Comparison of ENCODE assay signal across 10 mouse cellular contexts in genomic region chr16:78473456-78473855, GRCm38 (mm10).
DNase-seq lines count a peak whose midpoint lies in the region; ATAC-seq and TF ChIP-seq lines count a peak whose summit lies in the region.
"Had no signal": no experiment of that assay in that cellular context is flagged by ENCODE, and none has a peak within 500 bp of the region (broad histone marks: within the 10 kb centered on the region; RNA-seq: fewer than 3 reads in every experiment).

No protein-coding gene starts in this region.

- H3K4me1 ChIP-seq in limb, embryonic 14.5 days (ENCODE audit: control insufficient read depth, insufficient read depth, low read length), result no peaks in the 10 kb centered on the region
- no peaks in the 10 kb centered on the region for H3K4me1 ChIP-seq in limb, embryonic 10.5 days
- no peaks in the 10 kb centered on the region for H3K4me1 ChIP-seq in forebrain, embryonic 16.5 days (replicated peaks; ENCODE audit: control insufficient read depth, insufficient read depth, low read length)
- no peaks in the 10 kb centered on the region for H3K4me1 ChIP-seq in lung, embryonic 14.5 days (ENCODE audit: insufficient read depth)

- H3K4me2 ChIP-seq in limb, embryonic 14.5 days (replicated peaks; ENCODE audit: low read depth, low read length, severe bottlenecking), result no peak overlapping the region
- H3K4me2 ChIP-seq in forebrain, embryonic 16.5 days (ENCODE audit: low read length), result no peak overlapping the region
- H3K4me2 ChIP-seq in lung, embryonic 14.5 days, result no peak overlapping the region

- no peak for ATAC-seq in limb, embryonic 14.5 days (ENCODE audit: low FRiP score, low read depth)
- peak; percentile 88 for ATAC-seq in forebrain, embryonic 16.5 days
- ATAC-seq in lung, embryonic 14.5 days (ENCODE audit: insufficient read depth), result 0 out of 2 replicates have a peak, but pooled peaks have one; percentile 49
- ATAC-seq in activated CD4-positive, CD25-positive, alpha-beta regulatory T cell, adult 4 months, result no peak

- WGBS in limb, embryonic 14.5 days, result 81% methylated on average over 7 of the region's 7 CpGs
- WGBS in limb, embryonic 10.5 days, result 82% methylated on average over 7 of the region's 7 CpGs
- WGBS in forebrain, embryonic 16.5 days, result 73% methylated on average over 7 of the region's 7 CpGs
- WGBS in lung, embryonic 14.5 days, result 71% methylated on average over 7 of the region's 7 CpGs

- no peak overlapping the region for H3K4me3 ChIP-seq in limb, embryonic 14.5 days (replicated peaks; ENCODE audit: low read length)
- no peak overlapping the region for H3K4me3 ChIP-seq in limb, embryonic 10.5 days
- H3K4me3 ChIP-seq in forebrain, embryonic 16.5 days (replicated peaks; ENCODE audit: low read length), result no peak overlapping the region
- no peak overlapping the region for H3K4me3 ChIP-seq in lung, embryonic 14.5 days (ENCODE audit: low read depth, low read length)

- peak; percentile 33 for DNase-seq in limb, embryonic 14.5 days (ENCODE audit: low spot score)
- no peak for DNase-seq in limb, embryonic 10.5 days (ENCODE audit: low spot score)
- DNase-seq in lung, embryonic 14.5 days, result no peak
- peak; percentile 62 to 78 for DNase-seq in urinary bladder, postnatal 36 days (ENCODE audit: low spot score in 2 of 2)
- no peak for DNase-seq in thymus, postnatal 36 days
- DNase-seq in spleen, postnatal 4 days (ENCODE audit: low spot score in 2 of 2), result no peak
- DNase-seq: embryo, embryonic 11 days had no signal

- no peak overlapping the region for H3K9ac ChIP-seq in limb, embryonic 14.5 days (ENCODE audit: low read depth, low read length, severe bottlenecking)
- H3K9ac ChIP-seq in forebrain, embryonic 16.5 days (replicated peaks; ENCODE audit: low read depth, low read length), result no peak overlapping the region
- H3K9ac ChIP-seq in lung, embryonic 14.5 days, result no peak overlapping the region

- H3K27ac ChIP-seq in limb, embryonic 14.5 days (replicated peaks; ENCODE audit: low read depth, low read length), result no peak overlapping the region
- no peak overlapping the region for H3K27ac ChIP-seq in limb, embryonic 10.5 days
- no peak overlapping the region for H3K27ac ChIP-seq in forebrain, embryonic 16.5 days (ENCODE audit: low read length)
- H3K27ac ChIP-seq in lung, embryonic 14.5 days (ENCODE audit: low read depth), result no peak overlapping the region
- H3K27ac ChIP-seq: macrophage had no signal

- H3K9me3 ChIP-seq in limb, embryonic 14.5 days (ENCODE audit: control insufficient read depth, low read length), result no peaks in the 10 kb centered on the region
- H3K9me3 ChIP-seq in limb, embryonic 10.5 days (replicated peaks), result no peaks in the 10 kb centered on the region
- H3K9me3 ChIP-seq in forebrain, embryonic 16.5 days (ENCODE audit: control insufficient read depth, low read length), result no peaks in the 10 kb centered on the region
- H3K9me3 ChIP-seq in lung, embryonic 14.5 days (ENCODE audit: low read depth, low read length), result no peaks in the 10 kb centered on the region

- no peaks in the 10 kb centered on the region for H3K27me3 ChIP-seq in limb, embryonic 14.5 days (ENCODE audit: control insufficient read depth, insufficient read depth, low read length)
- H3K27me3 ChIP-seq in limb, embryonic 10.5 days (ENCODE audit: low read depth, poor library complexity, severe bottlenecking), result no peaks in the 10 kb centered on the region
- no peaks in the 10 kb centered on the region for H3K27me3 ChIP-seq in forebrain, embryonic 16.5 days (replicated peaks; ENCODE audit: control insufficient read depth, insufficient read depth, low read length)
- no peaks in the 10 kb centered on the region for H3K27me3 ChIP-seq in lung, embryonic 14.5 days (ENCODE audit: insufficient read depth, low read length)

- no peak for TF ChIP-seq POLR2A in limb, embryonic 14.5 days (IDR thresholded peaks at IDR 0.05; ENCODE audit: borderline replicate concordance, extremely low read depth, insufficient read depth, insufficient read length)

- no peak for TF ChIP-seq CTCF in lung, embryonic 14.5 days (IDR thresholded peaks at IDR 0.05; ENCODE audit: low read depth)

- no peaks in the 10 kb centered on the region for H3K36me3 ChIP-seq in limb, embryonic 14.5 days (ENCODE audit: control insufficient read depth, insufficient read depth, low read length)
- no peaks in the 10 kb centered on the region for H3K36me3 ChIP-seq in limb, embryonic 10.5 days
- no peaks in the 10 kb centered on the region for H3K36me3 ChIP-seq in forebrain, embryonic 16.5 days (ENCODE audit: control insufficient read depth, insufficient read depth)
- no peaks in the 10 kb centered on the region for H3K36me3 ChIP-seq in lung, embryonic 14.5 days (ENCODE audit: insufficient read depth)

Comparison
In these comparisons a context has a peak if more than half of its experiments do, and no peak if none do; other contexts are left out.
1. DNase-seq: peak in limb, embryonic 14.5 days (single experiment) and urinary bladder, postnatal 36 days (2 of 2); none in limb, embryonic 10.5 days (single experiment), lung, embryonic 14.5 days (single experiment), thymus, postnatal 36 days (0 of 2) and spleen, postnatal 4 days (0 of 2).
2. ATAC-seq: peak in forebrain, embryonic 16.5 days (single experiment) and lung, embryonic 14.5 days (single experiment); none in limb, embryonic 14.5 days (single experiment) and activated CD4-positive, CD25-positive, alpha-beta regulatory T cell, adult 4 months (single experiment).